Mouse (Mus musculus) A20 (cell line): ENCODE data around the gene Rnpc3.

Experiments
- DNase-seq: peaks from one replicate; pipeline ENCODE4 v3.0.0-alpha.2; 2011; ENCODE audit warnings: low read depth, low spot score

The Rnpc3 gene

GRCm38 (mm10) chr3:113629606-113630359, at the start of gene Rnpc3:
TSS of gene Rnpc3 (minus strand) at chr3:113630149.
- peak; percentile 98 for DNase-seq

GRCm38 (mm10) chr3:113656940-113657339, 27.0 kb upstream of the Rnpc3 start:
- peak; percentile 45 for DNase-seq

GRCm38 (mm10) chr3:113654335-113654734, 24.4 kb upstream of the Rnpc3 start:
- no peak for DNase-seq

GRCm38 (mm10) chr3:113651386-113651785, 21.4 kb upstream of the Rnpc3 start:
- peak; percentile 38 for DNase-seq

GRCm38 (mm10) chr3:113639545-113639944, 9.6 kb upstream of the Rnpc3 start:
- no peak for DNase-seq

GRCm38 (mm10) chr3:113634220-113634619, 4.3 kb upstream of the Rnpc3 start:
- DNase-seq, result no peak

GRCm38 (mm10) chr3:113631611-113632010, 1.7 kb upstream of the Rnpc3 start:
- no peak for DNase-seq

- peak; percentile 66 for DNase-seq
Measured at GRCm38 (mm10) chr3:113630564-113630963, 615 bp upstream of the Rnpc3 start.

GRCm38 (mm10) chr3:113606599-113606998, 23.4 kb downstream of the Rnpc3 start, which contains the start of gene Amy1:
TSS of gene Amy1 (minus strand) at chr3:113606699.
- no peak for DNase-seq

GRCm38 (mm10) chr3:113590844-113591243, 39.1 kb downstream of the Rnpc3 start:
- no peak for DNase-seq

- no peak for DNase-seq
Measured at GRCm38 (mm10) chr3:113574578-113574977, 55.4 kb downstream of the Rnpc3 start.

- peak; percentile 54 for DNase-seq
Measured at GRCm38 (mm10) chr3:113574138-113574537, 55.8 kb downstream of the Rnpc3 start.

- DNase-seq, result no peak
Measured at GRCm38 (mm10) chr3:113572158-113572557, 57.8 kb downstream of the Rnpc3 start.
